Mouse (Mus musculus): ENCODE data around the gene Zfp57. TPM values are rescaled to one million over a fixed set of nuclear protein-coding genes. Genes with fewer than 3 reads are reported as not detected.

Zfp57 gene
- 11.6 TPM for polyA plus RNA-seq (2012; fragmentation: generic; extraction: Trizol)
- long read RNA-seq, experiment 1, partial matches to known transcripts, result 3 of 13 reads
- long read RNA-seq, experiment 1, other reads (novel, unspliced or antisense), result 4 of 13 reads
- long read RNA-seq, experiment 2, transcript Zfp57-201 (5 exons, 1,749 nt), result major isoform, 12 of 20 reads
- long read RNA-seq, experiment 2, partial matches to known transcripts, result 4 of 20 reads
- long read RNA-seq, experiment 2, other reads (novel, unspliced or antisense), result 2 of 20 reads

DNA sequence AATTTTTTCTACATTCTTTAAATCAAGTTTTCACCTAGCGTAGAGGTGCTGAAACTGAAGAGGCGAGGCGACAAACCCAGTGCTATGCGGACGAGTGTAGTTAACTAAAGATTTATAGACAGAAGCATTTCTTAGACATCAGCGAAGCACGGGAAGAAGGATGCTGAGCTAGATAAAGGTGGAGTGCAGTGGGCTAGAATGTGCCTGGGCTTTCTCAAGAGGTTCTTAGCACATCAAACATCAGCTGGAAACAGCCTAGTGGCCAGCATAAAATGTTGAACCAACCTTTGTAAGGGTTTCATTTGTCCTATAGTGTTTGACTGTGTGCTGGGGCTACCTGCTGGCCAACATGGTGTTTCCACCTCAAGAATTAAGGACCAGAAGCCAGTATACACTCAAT lies at the start of gene Zfp57:
TSS of gene Zfp57 (plus strand) at position 301 of the 400 bp plus-strand sequence.
- H3K79me3 ChIP-seq (ENCODE audit: low read depth), result no peaks in the 10 kb centered on the region
- peak within 1 kb of the TSS; percentile 42 for H3K4me3 ChIP-seq (ENCODE audit: insufficient read depth, poor library complexity, severe bottlenecking)
- H3ac ChIP-seq (ENCODE audit: control insufficient read depth, insufficient read length, low read depth), result no peak within 1 kb of the TSS
- TF ChIP-seq USF1 (IDR thresholded peaks at IDR 0.05; ENCODE audit: low read depth) (no peak), MYOG (IDR thresholded peaks at IDR 0.05; ENCODE audit: control insufficient read depth, extremely low read depth, insufficient read length) (no peak), MYOD1 (IDR thresholded peaks at IDR 0.05; ENCODE audit: control insufficient read depth, insufficient read length, low read depth) (no peak), CTCF (IDR thresholded peaks at IDR 0.05; ENCODE audit: control insufficient read depth, insufficient read depth, insufficient read length) (no peak), CEBPB (IDR thresholded peaks at IDR 0.05; ENCODE audit: low read depth) (no peak), FOSL1 (IDR thresholded peaks at IDR 0.05; ENCODE audit: insufficient read depth, low read length, poor library complexity, severe bottlenecking) (no peak), MAX (IDR thresholded peaks at IDR 0.05) (no peak)
- peaks cover 9% of the 10 kb centered on the region for H3K79me2 ChIP-seq (ENCODE audit: control insufficient read depth, insufficient read depth)
- H3K27me3 ChIP-seq (ENCODE audit: control insufficient read depth, insufficient read depth, insufficient read length), result no peaks in the 10 kb centered on the region
- H3K36me3 ChIP-seq (ENCODE audit: control insufficient read depth, insufficient read depth), result peaks cover 5% of the 10 kb centered on the region

GRCm38 (mm10) chr17:36952631-36953030 lies 48.3 kb upstream of the Zfp57 start:
- H3K79me2 ChIP-seq (ENCODE audit: control insufficient read depth, insufficient read depth), result peaks cover 43% of the 10 kb centered on the region
- no peak overlapping the region for H3K4me3 ChIP-seq (ENCODE audit: insufficient read depth, poor library complexity, severe bottlenecking)
- peaks cover 31% of the 10 kb centered on the region for H3K79me3 ChIP-seq (ENCODE audit: low read depth)
- no peak overlapping the region for H3ac ChIP-seq (ENCODE audit: control insufficient read depth, insufficient read length, low read depth)
- no peak for TF ChIP-seq CTCF (IDR thresholded peaks at IDR 0.05; ENCODE audit: control insufficient read depth, insufficient read depth, insufficient read length)
- no peak for TF ChIP-seq MYOG (IDR thresholded peaks at IDR 0.05; ENCODE audit: control insufficient read depth, extremely low read depth, insufficient read length)
- TF ChIP-seq MYOD1 (IDR thresholded peaks at IDR 0.05; ENCODE audit: control insufficient read depth, insufficient read length, low read depth), result no peak
- no peak for TF ChIP-seq FOSL1 (IDR thresholded peaks at IDR 0.05; ENCODE audit: insufficient read depth, low read length, poor library complexity, severe bottlenecking)
- TF ChIP-seq USF1 (IDR thresholded peaks at IDR 0.05; ENCODE audit: low read depth), result no peak
- no peak for TF ChIP-seq CEBPB (IDR thresholded peaks at IDR 0.05; ENCODE audit: low read depth)
- no peak for TF ChIP-seq MAX (IDR thresholded peaks at IDR 0.05)
- H3K36me3 ChIP-seq (ENCODE audit: control insufficient read depth, insufficient read depth), result peaks cover 51% of the 10 kb centered on the region
- no peaks in the 10 kb centered on the region for H3K27me3 ChIP-seq (ENCODE audit: control insufficient read depth, insufficient read depth, insufficient read length)

DNA sequence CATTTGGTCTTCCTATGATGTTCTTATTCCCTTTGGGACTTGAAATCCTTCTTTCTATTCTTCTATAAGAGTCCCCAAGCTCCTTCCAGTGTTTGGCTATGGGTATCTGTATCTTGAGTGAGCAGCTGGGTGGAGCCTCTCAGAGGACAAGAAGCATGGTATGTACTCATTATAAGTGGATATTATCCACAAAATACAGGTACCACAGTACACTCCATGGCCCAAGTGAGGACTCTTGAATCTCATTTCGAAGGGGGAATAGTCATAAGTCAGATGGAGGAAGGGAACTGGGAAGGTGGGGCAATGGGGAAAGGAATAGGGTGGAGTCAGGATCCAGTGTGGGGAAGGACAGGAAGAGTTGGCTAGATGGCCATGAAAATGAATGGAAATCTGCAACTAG lies 47.9 kb upstream of the Zfp57 start:
- H3K27me3 ChIP-seq (ENCODE audit: control insufficient read depth, insufficient read depth, insufficient read length), result no peaks in the 10 kb centered on the region
- H3K4me3 ChIP-seq (ENCODE audit: insufficient read depth, poor library complexity, severe bottlenecking), result no peak overlapping the region
- peaks cover 47% of the 10 kb centered on the region for H3K79me2 ChIP-seq (ENCODE audit: control insufficient read depth, insufficient read depth)
- H3ac ChIP-seq (ENCODE audit: control insufficient read depth, insufficient read length, low read depth), result no peak overlapping the region
- no peak for TF ChIP-seq MYOG (IDR thresholded peaks at IDR 0.05; ENCODE audit: control insufficient read depth, extremely low read depth, insufficient read length)
- TF ChIP-seq CEBPB (IDR thresholded peaks at IDR 0.05; ENCODE audit: low read depth), result no peak
- TF ChIP-seq CTCF (IDR thresholded peaks at IDR 0.05; ENCODE audit: control insufficient read depth, insufficient read depth, insufficient read length), result no peak
- no peak for TF ChIP-seq FOSL1 (IDR thresholded peaks at IDR 0.05; ENCODE audit: insufficient read depth, low read length, poor library complexity, severe bottlenecking)
- peaks cover 50% of the 10 kb centered on the region for H3K36me3 ChIP-seq (ENCODE audit: control insufficient read depth, insufficient read depth)
- H3K79me3 ChIP-seq (ENCODE audit: low read depth), result peaks cover 34% of the 10 kb centered on the region

DNA sequence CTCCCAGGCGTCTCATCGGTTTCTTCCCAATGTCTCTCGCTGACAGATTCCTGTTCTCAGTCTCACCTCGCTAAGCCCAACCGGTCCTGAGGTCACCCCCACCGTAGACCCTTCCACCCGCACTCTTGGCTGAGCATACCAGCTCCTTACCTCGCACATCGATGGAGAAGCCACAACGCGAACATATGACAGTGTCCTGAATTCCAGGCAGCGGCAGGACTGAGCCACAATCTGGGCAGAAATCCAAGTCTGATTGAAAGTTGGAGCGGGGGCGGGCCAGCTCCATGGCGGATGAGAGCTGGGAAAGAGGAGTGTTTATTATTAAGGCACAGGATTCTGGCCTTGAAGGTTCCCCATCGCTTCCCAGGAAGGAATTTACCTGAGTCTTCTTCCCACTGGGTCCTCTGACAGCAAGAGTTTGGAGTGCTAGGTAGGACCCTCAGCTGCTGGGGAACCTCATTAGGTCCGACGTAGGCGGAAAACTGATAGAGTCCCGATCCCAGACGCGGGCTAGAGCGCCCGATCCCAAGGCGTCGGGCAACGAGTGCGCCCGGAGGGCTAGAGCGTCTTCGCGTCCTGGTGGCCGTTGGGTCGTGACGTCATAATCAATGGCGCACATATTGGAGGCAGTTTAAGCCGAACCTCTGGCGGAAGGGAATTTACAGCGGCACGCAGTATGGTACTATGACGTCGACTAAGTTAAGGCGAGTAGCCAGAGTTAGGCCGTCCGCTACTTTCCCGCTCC lies 42.8 kb upstream of the Zfp57 start, which contains the start of the genes Znrd1 and Znrd1as:
TSS of gene Znrd1 (minus strand) at position 561 of the 745 bp plus-strand sequence.
TSS of gene Znrd1as (plus strand) at position 594 of the 745 bp plus-strand sequence.
- peaks cover 15% of the 10 kb centered on the region for H3K79me3 ChIP-seq (ENCODE audit: low read depth)
- peaks cover 37% of the 10 kb centered on the region for H3K79me2 ChIP-seq (ENCODE audit: control insufficient read depth, insufficient read depth)
- H3K36me3 ChIP-seq (ENCODE audit: control insufficient read depth, insufficient read depth), result peaks cover 32% of the 10 kb centered on the region
- H3K27me3 ChIP-seq (ENCODE audit: control insufficient read depth, insufficient read depth, insufficient read length), result no peaks in the 10 kb centered on the region
- peak; percentile 66 for TF ChIP-seq MAX (IDR thresholded peaks at IDR 0.05)
- TF ChIP-seq FOSL1 (IDR thresholded peaks at IDR 0.05; ENCODE audit: insufficient read depth, low read length, poor library complexity, severe bottlenecking), result no peak
- peak within 1 kb of the TSS; percentile 78 for H3ac ChIP-seq (ENCODE audit: control insufficient read depth, insufficient read length, low read depth)
- H3K4me3 ChIP-seq (ENCODE audit: insufficient read depth, poor library complexity, severe bottlenecking), result peak within 1 kb of the TSS; percentile 63

DNA sequence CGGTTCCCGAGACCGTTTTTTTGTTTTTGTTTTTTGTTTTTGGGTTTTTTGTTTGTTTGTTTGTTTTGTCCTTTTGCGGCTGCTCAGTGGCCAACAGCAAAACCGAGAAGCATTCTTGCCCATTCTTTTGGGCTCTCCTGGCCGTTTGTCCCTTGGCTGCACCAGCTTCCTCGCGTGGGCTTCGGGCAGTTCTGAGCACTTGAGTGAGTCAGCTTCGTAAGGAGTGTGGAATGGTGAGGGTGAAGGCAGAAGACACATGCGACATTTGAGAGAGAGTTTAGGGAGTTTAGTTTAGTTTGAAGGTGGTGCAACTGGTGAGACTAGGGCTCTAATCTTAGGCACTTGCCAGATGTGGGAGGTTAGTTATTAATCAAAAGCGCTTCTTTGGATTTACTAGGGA lies 42.1 kb upstream of the Zfp57 start:
- TF ChIP-seq FOSL1 (IDR thresholded peaks at IDR 0.05; ENCODE audit: insufficient read depth, low read length, poor library complexity, severe bottlenecking) (no peak), MAX (IDR thresholded peaks at IDR 0.05) (no peak), USF1 (IDR thresholded peaks at IDR 0.05; ENCODE audit: low read depth) (no peak), MYOD1 (IDR thresholded peaks at IDR 0.05; ENCODE audit: control insufficient read depth, insufficient read length, low read depth) (no peak), CTCF (IDR thresholded peaks at IDR 0.05; ENCODE audit: control insufficient read depth, insufficient read depth, insufficient read length) (no peak), CEBPB (IDR thresholded peaks at IDR 0.05; ENCODE audit: low read depth) (no peak)
- H3K79me2 ChIP-seq (ENCODE audit: control insufficient read depth, insufficient read depth), result peaks cover 37% of the 10 kb centered on the region
- H3K4me3 ChIP-seq (ENCODE audit: insufficient read depth, poor library complexity, severe bottlenecking), result peak overlapping the region; percentile 63
- no peaks in the 10 kb centered on the region for H3K27me3 ChIP-seq (ENCODE audit: control insufficient read depth, insufficient read depth, insufficient read length)
- H3K36me3 ChIP-seq (ENCODE audit: control insufficient read depth, insufficient read depth), result peaks cover 25% of the 10 kb centered on the region
- H3ac ChIP-seq (ENCODE audit: control insufficient read depth, insufficient read length, low read depth), result peak overlapping the region; percentile 78
- H3K79me3 ChIP-seq (ENCODE audit: low read depth), result peaks cover 15% of the 10 kb centered on the region

Measured in C2C12 (cell line).